Mouse (Mus musculus): ENCODE results near the gene Cwc22. TPM values are rescaled to one million over a fixed set of nuclear protein-coding genes. Genes with fewer than 3 reads are reported as not detected.

The Cwc22 gene
- polyA plus RNA-seq, 1 experiment from 2014 or later: 25.7 TPM

DNA sequence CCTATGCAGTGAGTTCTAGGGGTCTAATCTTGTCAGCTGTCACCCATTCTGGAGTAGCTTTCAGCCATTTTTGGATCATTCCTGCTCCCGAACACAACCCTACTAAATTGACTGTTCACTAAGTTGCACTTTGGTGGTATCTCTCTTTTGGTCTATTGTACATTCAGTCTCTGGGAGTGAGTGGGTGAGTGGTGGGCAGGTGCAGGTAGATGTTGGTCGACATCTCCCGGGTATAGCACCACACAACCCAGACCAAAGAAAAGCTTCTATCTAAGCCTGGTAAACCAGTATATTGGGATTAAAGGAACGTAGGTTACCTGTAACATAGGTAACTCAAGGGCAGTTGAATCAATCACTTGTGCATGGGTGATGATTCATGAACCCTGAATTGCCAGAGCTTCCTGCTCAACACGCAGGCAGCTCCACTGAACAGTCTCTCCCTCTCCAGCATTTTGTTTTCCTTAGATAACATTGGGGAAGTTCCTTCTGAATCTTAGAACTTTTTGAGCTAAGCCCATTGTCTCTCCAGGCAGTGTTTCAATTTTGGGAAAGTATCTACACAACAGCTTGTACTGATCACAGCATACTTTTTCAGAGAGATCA is 55.2 kb downstream of the Cwc22 start:
- Histone ChIP-seq H3K4me3 (no peak overlapping the region), H3K27ac (replicated peaks) (no peak overlapping the region), H3K36me3 (peaks cover 22% of the 10 kb centered on the region), H3K4me2 (replicated peaks) (no peak overlapping the region), H3K9ac (replicated peaks) (no peak overlapping the region), H3K4me1 (no peaks in the 10 kb centered on the region), H3K9me3 (no peaks in the 10 kb centered on the region), H3K27me3 (no peaks in the 10 kb centered on the region)
- no peak for ATAC-seq (replicated peaks)
- WGBS: 98% methylated on average over 5 of the region's 5 CpGs

DNA sequence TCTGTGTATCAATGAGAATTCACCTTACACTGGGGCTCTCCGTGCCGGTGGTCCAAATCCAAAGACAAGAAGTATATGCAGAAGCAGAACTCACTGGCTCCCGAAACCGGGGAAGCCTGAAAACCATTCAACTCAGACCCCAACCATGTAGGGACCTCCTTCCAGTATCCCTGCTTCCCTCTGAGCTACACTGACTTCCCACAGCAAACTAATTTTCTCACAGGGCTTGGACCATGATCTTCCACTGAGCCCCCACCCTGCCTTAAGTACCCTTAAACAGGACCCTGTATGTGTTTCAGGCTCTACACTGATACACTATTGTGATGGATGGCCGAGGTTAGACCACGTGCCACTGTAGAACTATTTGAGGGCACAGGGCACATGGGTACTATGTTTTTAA is 56.2 kb downstream of the Cwc22 start:
- no peak for ATAC-seq (replicated peaks)
- Histone ChIP-seq H3K27me3 (no peaks in the 10 kb centered on the region), H3K27ac (replicated peaks) (no peak overlapping the region), H3K4me1 (no peaks in the 10 kb centered on the region), H3K36me3 (peaks cover 18% of the 10 kb centered on the region), H3K4me2 (replicated peaks) (no peak overlapping the region), H3K9ac (replicated peaks) (no peak overlapping the region), H3K9me3 (no peaks in the 10 kb centered on the region), H3K4me3 (no peak overlapping the region)
- WGBS: 96% methylated on average over 6 of the region's 6 CpGs

DNA sequence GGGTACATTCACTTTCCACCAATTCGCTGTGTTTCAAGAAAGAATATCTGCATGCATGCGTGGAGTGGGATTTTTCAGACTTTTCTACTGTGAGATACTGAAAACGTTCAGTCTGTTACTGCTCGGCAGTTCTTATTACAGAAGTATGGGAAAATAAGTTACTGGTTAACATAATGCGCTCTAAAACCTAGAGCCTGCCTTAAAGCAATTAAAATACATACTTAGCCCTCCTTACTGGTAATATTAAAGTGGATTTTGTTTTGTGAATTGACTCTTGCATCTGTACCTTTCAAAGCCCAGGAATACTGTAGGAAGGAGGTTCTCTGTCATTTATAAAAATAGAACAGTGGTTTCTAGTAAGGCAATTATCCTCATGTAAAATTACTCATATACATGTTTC is 56.8 kb downstream of the Cwc22 start:
- Histone ChIP-seq H3K27me3 (no peaks in the 10 kb centered on the region), H3K4me3 (no peak overlapping the region), H3K4me1 (no peaks in the 10 kb centered on the region), H3K9ac (replicated peaks) (no peak overlapping the region), H3K27ac (replicated peaks) (no peak overlapping the region), H3K36me3 (peaks cover 13% of the 10 kb centered on the region), H3K4me2 (replicated peaks) (no peak overlapping the region), H3K9me3 (no peaks in the 10 kb centered on the region)
- ATAC-seq (replicated peaks): no peak
- WGBS: 93% methylated on average over 5 of the region's 5 CpGs

DNA sequence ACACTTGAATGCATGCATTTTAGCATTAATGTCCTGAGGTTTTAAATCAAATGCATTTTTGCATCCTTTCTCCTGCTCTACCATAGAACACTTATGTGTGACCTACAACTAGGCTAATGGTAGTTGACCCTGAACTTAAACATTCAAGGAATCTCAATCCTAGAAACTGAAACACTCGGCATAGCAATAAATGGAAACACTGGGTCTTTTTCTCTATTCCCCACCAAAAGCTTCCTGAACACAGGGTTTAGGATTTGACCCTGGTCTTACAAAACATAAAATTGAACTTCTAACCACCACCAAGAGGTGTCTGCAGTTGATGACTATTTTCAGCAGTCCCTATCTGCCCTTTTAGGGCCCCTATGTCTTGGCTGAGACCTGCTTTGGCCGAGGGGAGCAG is 57.3 kb downstream of the Cwc22 start:
- Histone ChIP-seq H3K36me3 (peaks cover 9% of the 10 kb centered on the region; the same call in 1 of the 2 replicates), H3K9ac (replicated peaks) (no peak overlapping the region), H3K27ac (replicated peaks) (no peak overlapping the region), H3K4me2 (replicated peaks) (no peak overlapping the region), H3K4me1 (no peaks in the 10 kb centered on the region), H3K9me3 (no peaks in the 10 kb centered on the region), H3K4me3 (no peak overlapping the region), H3K27me3 (no peaks in the 10 kb centered on the region)
- WGBS: 88% methylated on average over 2 of the region's 2 CpGs
- ATAC-seq (replicated peaks): no peak

DNA sequence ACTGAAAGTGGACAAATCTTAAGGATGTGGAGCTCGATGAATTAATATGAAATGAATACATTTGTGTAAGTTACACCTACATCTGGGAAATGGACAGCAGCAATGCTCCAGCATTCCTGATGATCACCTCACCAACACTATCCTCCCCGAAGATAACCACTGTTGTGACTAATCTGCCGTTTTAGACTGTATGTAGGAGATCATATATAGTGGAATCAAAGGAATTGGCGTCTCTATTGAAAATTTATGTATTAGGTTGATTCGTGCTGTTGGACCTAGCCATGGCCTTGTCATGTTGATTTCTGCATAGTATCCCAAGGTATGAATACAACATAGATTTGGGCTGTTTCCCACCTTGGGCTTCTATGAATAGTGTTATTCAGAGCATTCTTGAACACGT is 58.1 kb downstream of the Cwc22 start:
- no peak overlapping the region for H3K4me2 ChIP-seq (replicated peaks)
- 0 out of 2 replicates have a peak, but pooled peaks cover 5% of the 10 kb centered on the region for H3K36me3 ChIP-seq
- no peak overlapping the region for H3K9ac ChIP-seq (replicated peaks)
- 88% methylated on average over 6 of the region's 6 CpGs for WGBS
- H3K27me3 ChIP-seq: no peaks in the 10 kb centered on the region
- no peak for ATAC-seq (replicated peaks)
- no peaks in the 10 kb centered on the region for H3K4me1 ChIP-seq
- no peak overlapping the region for H3K27ac ChIP-seq (replicated peaks)
- H3K9me3 ChIP-seq: no peaks in the 10 kb centered on the region
- no peak overlapping the region for H3K4me3 ChIP-seq

DNA sequence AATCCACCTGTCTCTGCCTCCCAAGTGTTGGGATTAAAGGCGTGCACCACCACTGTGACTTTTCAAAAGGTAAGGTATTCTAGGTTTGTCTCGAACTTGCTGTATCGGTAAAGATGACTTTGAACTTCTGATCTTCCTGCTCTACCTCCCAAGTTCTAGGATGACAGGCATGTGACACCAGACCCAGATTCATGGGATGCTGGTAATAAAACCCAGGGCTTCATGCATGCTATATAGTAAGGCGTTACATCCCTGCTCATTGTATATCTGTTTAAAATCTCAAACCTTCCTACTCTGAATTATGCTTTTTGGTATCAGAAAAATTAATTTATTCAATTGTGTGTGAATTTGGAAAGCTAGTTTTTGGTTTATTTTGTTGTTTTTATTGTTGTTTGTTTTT is 59.0 kb downstream of the Cwc22 start:
- no peak overlapping the region for H3K9ac ChIP-seq (replicated peaks)
- H3K4me3 ChIP-seq: no peak overlapping the region
- no peaks in the 10 kb centered on the region for H3K4me1 ChIP-seq
- no peak for ATAC-seq (replicated peaks)
- H3K9me3 ChIP-seq: no peaks in the 10 kb centered on the region
- 94% methylated on average over 4 of the region's 4 CpGs for WGBS
- H3K4me2 ChIP-seq (replicated peaks): no peak overlapping the region
- no peaks in the 10 kb centered on the region for H3K27me3 ChIP-seq
- H3K27ac ChIP-seq (replicated peaks): no peak overlapping the region
- H3K36me3 ChIP-seq: no peaks in the 10 kb centered on the region

DNA sequence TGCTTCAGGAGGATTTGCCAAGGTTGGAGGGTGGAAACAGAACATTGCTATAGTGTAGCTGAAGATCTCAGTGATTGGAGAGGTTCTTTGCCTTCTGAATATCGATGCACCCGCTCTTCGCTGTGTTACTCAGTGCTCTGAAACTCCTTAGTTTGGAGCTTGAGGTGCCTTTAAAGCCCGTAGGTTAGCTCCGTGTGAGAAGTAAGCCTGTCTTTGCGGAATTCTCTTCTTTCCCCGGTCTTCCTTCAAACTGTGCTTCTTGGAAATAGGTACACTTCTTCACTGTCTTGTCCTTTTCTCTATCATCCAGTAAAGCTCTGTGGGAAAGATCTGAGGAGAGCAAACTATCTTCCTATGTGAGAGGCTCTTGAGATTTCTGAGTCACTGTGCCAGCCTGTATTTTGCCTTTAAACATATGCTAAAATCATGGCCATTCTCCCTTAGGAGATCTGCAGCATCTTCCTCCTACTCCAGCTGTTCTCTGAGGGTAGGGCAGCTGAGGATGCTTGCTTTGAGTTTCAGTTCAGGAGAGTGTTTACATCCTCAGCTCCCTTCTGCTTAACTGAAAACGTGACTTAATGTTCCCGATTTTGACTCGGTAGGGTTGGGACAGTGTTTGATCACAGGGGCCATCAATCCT is 60.6 kb downstream of the Cwc22 start:
- ATAC-seq (replicated peaks): no peak
- no peak overlapping the region for H3K4me3 ChIP-seq
- H3K36me3 ChIP-seq: no peaks in the 10 kb centered on the region
- H3K4me1 ChIP-seq: no peaks in the 10 kb centered on the region
- H3K9ac ChIP-seq (replicated peaks): no peak overlapping the region
- no peaks in the 10 kb centered on the region for H3K9me3 ChIP-seq
- H3K27me3 ChIP-seq: no peaks in the 10 kb centered on the region
- no peak overlapping the region for H3K27ac ChIP-seq (replicated peaks)
- H3K4me2 ChIP-seq (replicated peaks): no peak overlapping the region
- WGBS: 90% methylated on average over 10 of the region's 10 CpGs

DNA sequence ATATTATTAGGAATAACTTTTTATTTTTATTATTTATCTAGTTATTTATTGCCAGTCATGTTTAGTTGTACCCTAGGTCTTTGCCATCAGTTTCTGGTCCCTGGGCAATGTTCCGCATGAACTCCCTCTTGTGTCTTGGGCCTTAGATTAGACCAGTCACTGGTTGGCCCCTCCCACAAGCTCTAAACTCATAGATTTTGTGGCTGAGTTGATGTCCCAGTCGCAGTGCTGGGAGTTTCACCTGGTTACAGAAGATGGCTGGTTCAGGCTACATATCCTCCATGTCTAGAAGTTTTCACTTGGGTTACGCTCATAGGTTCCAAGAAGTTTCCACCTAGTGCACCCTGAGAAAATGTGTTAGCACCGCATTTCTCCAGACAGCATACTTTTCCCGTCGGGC is 61.1 kb downstream of the Cwc22 start:
- no peak overlapping the region for H3K4me2 ChIP-seq (replicated peaks)
- no peak overlapping the region for H3K4me3 ChIP-seq
- no peak overlapping the region for H3K9ac ChIP-seq (replicated peaks)
- ATAC-seq (replicated peaks): no peak
- H3K4me1 ChIP-seq: no peaks in the 10 kb centered on the region
- H3K27ac ChIP-seq (replicated peaks): no peak overlapping the region
- H3K27me3 ChIP-seq: no peaks in the 10 kb centered on the region
- H3K36me3 ChIP-seq: no peaks in the 10 kb centered on the region
- 93% methylated on average over 6 of the region's 6 CpGs for WGBS
- no peaks in the 10 kb centered on the region for H3K9me3 ChIP-seq

DNA sequence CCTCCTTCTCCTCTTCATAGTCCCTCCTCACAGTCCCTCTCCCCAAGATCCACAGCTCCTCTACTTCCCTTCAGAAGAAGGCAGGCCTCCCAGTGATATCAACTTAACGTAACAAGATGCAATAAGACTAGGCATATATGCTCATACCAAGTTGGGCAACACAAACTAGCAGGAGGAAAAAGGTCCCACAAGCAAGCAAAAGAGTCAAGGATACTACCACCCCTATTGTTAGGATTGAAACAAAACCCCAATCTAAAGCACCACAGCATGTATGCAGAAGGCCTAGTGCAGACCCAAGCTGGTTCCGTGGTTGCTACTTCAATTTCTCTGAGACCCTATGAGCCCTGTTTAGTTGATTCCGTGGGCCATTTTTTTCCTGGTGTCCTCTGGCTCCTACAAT is 61.7 kb downstream of the Cwc22 start:
- ATAC-seq (replicated peaks): no peak
- Histone ChIP-seq H3K9ac (replicated peaks) (no peak overlapping the region), H3K4me3 (no peak overlapping the region), H3K4me2 (replicated peaks) (no peak overlapping the region), H3K4me1 (no peaks in the 10 kb centered on the region), H3K9me3 (no peaks in the 10 kb centered on the region), H3K36me3 (no peaks in the 10 kb centered on the region), H3K27ac (replicated peaks) (no peak overlapping the region), H3K27me3 (no peaks in the 10 kb centered on the region)
- WGBS: 96% methylated on average over 3 of the region's 3 CpGs

DNA sequence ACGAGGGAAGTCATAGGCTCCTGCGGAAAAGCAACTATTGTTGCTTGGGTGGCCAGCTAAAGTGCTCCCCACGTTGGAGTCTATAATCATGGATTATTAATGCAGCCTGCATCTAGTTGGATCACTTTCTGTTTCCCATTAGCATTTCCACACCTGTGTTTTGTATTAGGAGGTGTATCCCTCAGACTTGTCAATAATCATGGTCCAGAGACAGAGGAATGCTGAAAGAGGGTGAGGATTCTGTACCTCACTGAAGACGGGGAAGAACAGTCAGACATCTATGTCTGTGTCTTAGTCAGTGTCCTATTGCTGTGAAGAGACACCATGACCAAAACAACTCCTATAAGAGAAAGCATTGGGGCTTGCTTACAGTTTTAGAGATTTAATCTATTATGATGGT is 63.2 kb downstream of the Cwc22 start:
- no peaks in the 10 kb centered on the region for H3K9me3 ChIP-seq
- no peaks in the 10 kb centered on the region for H3K27me3 ChIP-seq
- no peaks in the 10 kb centered on the region for H3K4me1 ChIP-seq
- H3K36me3 ChIP-seq: no peaks in the 10 kb centered on the region
- no peak overlapping the region for H3K4me3 ChIP-seq
- WGBS: 77% methylated on average over 4 of the region's 4 CpGs
- ATAC-seq (replicated peaks): no peak
- H3K27ac ChIP-seq (replicated peaks): no peak overlapping the region
- no peak overlapping the region for H3K9ac ChIP-seq (replicated peaks)
- H3K4me2 ChIP-seq (replicated peaks): no peak overlapping the region

DNA sequence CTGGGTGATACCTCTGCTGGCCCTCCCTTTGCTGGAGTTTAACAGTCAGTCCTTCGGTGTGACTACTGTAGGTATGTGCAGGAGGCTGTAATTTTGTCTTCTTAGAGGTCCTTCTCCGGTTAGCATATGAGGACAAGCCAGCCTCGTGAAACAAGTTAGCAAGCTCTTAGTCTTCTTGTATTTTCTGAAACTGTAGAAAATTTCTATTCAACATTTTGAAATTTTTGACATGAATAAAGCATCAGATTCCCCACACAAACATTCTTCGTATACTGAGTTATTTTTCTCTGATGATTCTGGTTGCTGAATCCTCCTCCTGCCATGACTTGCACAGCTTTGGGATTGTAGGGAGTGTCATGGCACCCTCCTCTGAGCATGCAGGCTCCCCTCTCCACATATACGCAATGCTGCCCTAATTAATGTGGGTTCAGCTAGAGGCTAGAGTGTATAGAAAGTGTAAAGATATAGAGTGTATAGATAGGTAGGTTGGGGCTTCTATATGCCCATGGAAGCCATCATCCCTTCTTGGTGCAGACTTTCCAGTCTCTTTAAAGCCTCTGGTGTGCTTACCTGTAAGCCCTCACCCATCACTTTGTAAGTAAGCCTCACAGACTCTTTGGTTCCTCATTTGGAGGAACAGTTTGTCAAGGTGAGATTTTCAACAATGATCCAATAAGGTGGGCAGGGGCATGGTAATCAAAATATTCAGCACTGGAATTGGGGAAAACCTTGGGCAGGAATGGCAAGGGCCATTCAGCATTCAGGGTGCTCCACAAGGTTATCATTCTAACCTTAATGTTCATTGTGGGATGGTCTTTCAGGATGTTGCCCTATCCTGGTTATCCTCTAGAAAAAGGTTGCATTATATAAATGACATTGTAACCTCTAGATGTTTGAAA is 64.6 kb downstream of the Cwc22 start:
- Histone ChIP-seq H3K4me2 (replicated peaks) (no peak overlapping the region), H3K9me3 (no peaks in the 10 kb centered on the region), H3K36me3 (no peaks in the 10 kb centered on the region), H3K4me1 (no peaks in the 10 kb centered on the region), H3K27me3 (no peaks in the 10 kb centered on the region), H3K9ac (replicated peaks) (no peak overlapping the region), H3K4me3 (no peak overlapping the region), H3K27ac (replicated peaks) (no peak overlapping the region)
- 89% methylated on average over 5 of the region's 5 CpGs for WGBS
- no peak for ATAC-seq (replicated peaks)

DNA sequence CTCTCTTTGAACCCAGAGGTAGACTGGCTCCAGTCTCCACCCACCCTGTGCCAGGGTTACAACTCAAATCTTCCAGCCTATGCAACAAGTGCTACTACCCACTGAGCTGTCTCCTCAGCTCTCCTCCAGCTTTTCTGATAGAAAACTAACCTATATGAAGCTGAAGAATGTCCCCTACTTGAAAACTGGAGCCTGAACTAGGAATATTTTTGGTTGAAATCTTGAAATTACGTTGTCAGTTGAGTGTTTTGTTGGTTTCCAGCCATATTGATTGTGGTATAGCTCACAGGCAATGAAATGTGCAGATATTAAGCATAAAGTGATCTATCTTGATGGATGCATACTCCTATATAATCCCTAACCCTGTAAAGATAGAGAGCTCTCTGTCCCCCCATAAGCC is 65.8 kb downstream of the Cwc22 start:
- no peak for ATAC-seq (replicated peaks)
- Histone ChIP-seq H3K4me1 (no peaks in the 10 kb centered on the region), H3K27ac (replicated peaks) (no peak overlapping the region), H3K4me2 (replicated peaks) (no peak overlapping the region), H3K36me3 (no peaks in the 10 kb centered on the region), H3K9ac (replicated peaks) (no peak overlapping the region), H3K27me3 (no peaks in the 10 kb centered on the region), H3K9me3 (no peaks in the 10 kb centered on the region), H3K4me3 (no peak overlapping the region)
- 85% methylated on average over 1 of the region's 1 CpGs for WGBS
